Mouse (Mus musculus) ovary, postnatal 10 days (tissue): ENCODE results near the gene Zfp653.
"Not testable (repeated sequence)": the region's sequence is repeated elsewhere in the genome, so short reads cannot be mapped to it uniquely, and the experiment has no call there.

Experiments
- DNase-seq: peaks from one replicate; pipeline ENCODE4 v3.0.0; 2022; ENCODE audit warnings: low spot score

Zfp653 gene

DNA sequence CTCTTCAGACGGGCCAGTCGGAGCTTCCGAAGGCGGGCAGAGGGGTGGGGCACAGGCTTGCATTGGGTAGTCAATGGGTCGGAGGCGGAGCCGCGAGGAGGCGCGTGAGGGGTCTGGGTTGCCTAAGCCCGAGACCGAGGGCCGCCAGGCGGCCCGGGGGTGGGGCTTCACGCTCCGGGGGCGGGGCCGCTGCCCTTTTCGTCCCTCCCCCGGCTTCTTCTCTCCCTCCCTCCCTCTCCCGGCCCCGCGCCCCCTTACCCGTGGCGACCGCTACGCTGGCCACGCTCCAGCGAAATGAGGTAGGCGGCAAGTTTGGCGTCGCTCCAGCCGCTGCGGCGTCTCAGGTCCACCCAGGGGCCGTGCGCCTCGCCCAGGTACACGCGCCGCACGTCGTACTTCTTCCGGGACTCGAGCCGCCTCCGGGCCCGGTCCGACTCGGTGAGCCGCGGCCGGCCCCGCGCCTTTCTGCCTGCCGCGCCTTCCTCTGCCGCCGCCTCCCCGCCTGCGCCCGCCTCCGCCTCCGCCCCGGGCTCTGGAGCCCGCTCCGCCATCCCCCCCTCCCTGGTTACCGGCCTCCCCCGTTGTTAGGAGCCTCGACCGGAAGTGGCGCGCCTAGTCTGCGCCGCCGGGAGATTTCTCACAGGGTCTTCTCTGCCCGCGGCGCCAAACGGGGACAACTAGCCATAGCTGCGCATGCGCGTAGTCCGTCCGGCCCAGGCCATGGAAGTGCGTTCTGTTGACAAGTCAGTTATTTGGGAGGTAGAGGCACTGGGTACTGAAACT is at the start of gene Zfp653, which contains the start of gene Gm49318:
TSS of gene Zfp653 (minus strand) at position 586 of the 783 bp plus-strand sequence.
TSS of gene Gm49318 (minus strand) at position 469 of the 783 bp plus-strand sequence.
- DNase-seq: peak; percentile 93

GRCm38 (mm10) chr9:22119543-22119942 is 48.4 kb upstream of the Zfp653 start:
- DNase-seq: no peak

GRCm38 (mm10) chr9:22117754-22118456 is 46.7 kb upstream of the Zfp653 start:
- DNase-seq: no peak

DNA sequence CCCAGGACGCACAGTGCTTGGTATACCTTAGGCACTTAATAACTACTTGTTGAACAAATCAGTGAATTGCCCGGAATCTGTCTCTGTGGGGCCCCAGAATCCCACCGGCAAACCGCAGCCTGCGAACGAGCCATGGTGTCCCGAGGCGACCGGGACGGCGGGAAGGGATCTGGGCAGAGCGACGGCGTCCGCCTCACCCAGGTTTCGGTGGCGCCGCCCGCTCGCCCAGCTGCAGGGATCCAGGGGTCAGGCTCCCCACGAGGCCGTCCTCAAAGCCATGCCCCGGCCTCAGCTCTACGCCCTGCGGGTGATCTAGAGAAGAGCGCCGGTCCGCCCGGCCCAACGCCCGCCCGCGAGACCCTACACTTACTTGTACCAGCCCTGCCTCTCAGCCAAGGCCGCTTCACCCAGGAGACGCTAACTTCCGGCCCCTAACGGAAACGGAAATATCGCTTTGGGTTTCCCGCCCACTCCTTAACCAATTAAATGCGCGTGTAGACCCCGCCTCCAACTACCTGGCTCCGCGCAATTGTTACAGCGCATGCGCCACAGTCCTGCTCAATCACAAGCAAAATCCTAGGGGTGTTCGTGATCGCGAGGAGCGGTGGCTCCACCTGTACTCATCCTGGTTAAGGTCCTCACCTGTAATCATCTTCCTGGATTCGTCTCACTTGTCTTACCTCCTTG is 45.7 kb upstream of the Zfp653 start, which contains the start of gene Elof1:
TSS of gene Elof1 (minus strand) at position 433 of the 687 bp plus-strand sequence.
- DNase-seq: peak; percentile 79

GRCm38 (mm10) chr9:22116086-22116485 is 44.9 kb upstream of the Zfp653 start:
- DNase-seq: no peak

GRCm38 (mm10) chr9:22115635-22116034 is 44.5 kb upstream of the Zfp653 start:
- DNase-seq: no peak

DNA sequence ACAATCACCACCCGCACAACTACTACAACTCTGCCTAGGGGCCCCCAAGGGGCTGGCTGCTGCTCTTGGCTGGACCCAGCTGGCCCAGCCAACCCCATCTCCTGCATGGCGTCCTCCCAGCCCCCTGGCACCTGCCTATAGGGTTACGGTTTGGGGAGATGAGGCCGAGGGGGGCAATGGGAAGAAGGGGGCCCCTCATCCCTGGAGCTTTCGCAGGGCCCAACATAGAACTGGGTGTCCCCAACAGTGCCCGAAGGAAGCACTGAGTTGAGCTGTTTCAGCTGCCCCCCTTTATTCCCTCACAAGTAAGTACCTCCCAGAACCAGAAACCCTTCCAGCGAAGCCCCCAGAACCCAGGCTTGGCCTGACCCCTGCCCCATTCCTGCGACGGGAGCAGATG is 37.0 kb upstream of the Zfp653 start:
- DNase-seq: no peak

GRCm38 (mm10) chr9:22099922-22100321 is 28.7 kb upstream of the Zfp653 start:
- DNase-seq: no peak

- DNase-seq: no peak
These were observed 28.0 kb upstream of the Zfp653 start, which contains the start of gene Cnn1 for GRCm38 (mm10) chr9:22098993-22099696. Cnn1 (plus strand) TSS chr9:22099216.

DNA sequence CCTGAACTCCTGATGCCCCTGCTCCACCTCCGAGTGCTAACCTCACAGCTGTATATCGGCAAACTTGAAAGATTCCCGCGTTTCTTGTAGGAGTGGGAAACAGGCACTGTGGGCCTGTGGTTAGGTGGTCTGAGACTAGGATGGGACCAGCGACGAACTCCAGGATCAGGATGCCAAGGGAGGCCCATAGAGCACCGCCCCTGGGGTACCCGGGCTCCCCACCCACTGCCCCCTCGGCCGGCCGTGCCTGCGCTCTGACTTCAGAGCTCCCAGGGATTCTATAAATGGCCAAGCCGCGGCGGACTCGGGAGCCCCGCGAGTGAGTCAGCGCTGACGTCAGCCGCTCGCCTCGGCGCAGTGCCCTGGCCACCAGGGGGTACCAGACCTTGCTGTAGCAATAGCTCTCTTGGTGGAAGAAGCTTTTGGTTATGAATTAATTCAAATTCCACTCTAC is 24.7 kb upstream of the Zfp653 start:
- DNase-seq: peak; percentile 55

- DNase-seq: no peak
These were observed 21.6 kb upstream of the Zfp653 start for GRCm38 (mm10) chr9:22092746-22093145.

- DNase-seq: no peak
These were observed 18.8 kb upstream of the Zfp653 start for GRCm38 (mm10) chr9:22089986-22090385.

- DNase-seq: no peak
These were observed 18.1 kb upstream of the Zfp653 start for GRCm38 (mm10) chr9:22089281-22089680.

- no peak for DNase-seq
These were observed 15.9 kb upstream of the Zfp653 start for GRCm38 (mm10) chr9:22087034-22087618.

DNA sequence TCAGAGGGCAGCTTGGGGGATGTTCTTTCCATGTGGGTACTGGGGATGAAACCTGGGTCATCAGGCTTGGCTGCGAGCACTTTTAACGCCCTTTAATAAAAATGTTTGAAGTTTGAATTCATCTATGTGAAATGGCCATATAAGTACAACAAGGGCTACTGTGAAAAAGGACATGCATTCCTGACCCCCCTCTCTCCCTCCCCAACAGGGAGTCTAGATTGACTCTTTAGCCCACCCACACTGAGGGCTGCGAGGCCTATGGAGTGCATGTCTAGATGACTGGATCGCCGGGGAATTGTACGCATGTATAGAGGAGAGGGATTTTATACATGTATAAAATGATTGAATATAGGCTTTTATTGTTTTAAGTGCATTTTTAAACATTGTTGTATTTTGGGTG is 14.8 kb upstream of the Zfp653 start:
- no peak for DNase-seq

DNA sequence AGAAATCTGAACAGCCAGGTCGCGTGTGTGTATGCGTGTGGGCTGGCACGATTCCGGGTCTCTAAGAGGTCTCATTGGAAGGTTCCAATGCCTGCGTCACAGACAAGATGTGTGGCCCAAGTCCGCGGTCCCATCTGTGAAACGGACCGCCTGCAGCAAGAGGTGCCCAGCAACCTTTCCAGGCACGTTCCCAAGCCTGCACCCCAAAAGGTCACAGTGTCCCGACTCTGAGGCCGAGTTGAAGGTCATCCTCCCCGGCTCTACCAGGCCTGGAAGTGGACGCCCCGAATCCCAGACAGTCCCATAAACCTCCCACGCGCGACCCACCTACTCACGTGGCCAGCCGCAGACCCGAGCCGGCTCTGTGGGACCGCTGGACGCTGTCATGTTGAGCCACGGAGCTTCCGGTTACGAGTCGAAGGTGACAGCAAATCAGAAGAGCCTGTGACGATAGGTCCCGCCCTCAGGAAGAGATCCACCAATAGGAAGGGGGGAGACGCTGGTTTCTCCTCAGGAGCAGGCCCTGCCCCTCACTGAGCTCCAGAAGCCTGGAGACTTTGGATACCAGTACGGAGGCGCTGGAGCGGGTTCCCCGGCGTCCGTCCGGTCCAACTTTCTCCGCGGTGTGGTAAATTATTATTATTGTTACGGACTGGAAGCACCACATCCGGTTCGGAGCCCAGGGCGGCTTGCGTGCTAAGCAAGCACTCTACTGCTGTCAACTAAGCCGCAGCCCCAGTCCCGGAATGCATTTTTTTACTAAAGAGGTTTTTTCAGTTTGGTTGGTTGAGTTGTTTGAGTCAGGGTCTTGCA is 14.1 kb upstream of the Zfp653 start, which contains the start of gene Ecsit:
TSS of gene Ecsit (minus strand) at position 417 of the 813 bp plus-strand sequence.
- peak; percentile 62 for DNase-seq

DNA sequence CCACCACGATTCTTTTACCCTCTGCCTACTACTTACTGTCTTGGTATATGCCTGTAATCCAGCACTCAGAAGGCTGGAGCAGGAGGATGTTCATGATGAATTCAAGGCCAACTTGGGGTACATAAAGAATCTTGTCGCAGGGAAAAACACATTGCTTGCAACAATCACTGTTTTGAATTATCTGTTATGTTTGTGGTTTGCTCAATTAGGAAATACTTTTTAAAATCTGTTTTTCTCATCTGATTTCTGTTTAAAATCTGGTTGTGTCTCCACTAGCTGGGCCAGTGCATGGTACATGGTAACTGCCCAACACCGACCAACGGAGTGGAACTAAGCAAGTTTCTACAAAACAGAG is 13.5 kb upstream of the Zfp653 start:
- no peak for DNase-seq

DNA sequence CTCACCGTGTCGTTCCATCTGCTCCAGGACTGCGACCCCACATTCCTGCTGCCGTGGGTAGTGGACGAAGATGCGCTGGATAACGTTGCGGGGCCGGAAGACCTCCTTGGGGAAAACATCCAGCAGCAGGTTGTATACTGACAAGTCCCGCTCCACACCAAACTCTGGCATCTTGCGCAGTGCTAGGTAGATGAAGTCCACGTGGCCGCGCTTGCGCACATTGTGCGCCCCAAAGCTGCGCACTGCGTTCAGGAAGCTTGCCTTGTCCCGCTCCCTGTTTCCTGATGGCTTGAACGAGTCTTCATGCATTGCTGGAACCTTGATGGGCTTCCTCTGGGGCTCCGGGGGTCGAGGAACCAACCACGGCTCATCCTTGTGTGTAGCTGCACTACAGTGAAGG is 5.0 kb upstream of the Zfp653 start:
- no peak for DNase-seq

GRCm38 (mm10) chr9:22075778-22076177 is 4.6 kb upstream of the Zfp653 start:
- not testable (repeated sequence) for DNase-seq

GRCm38 (mm10) chr9:22072276-22072675 is 1.1 kb upstream of the Zfp653 start:
- DNase-seq: no peak
